Mouse (Mus musculus): ENCODE data around the gene Fat4. TPM values are rescaled to one million over a fixed set of nuclear protein-coding genes. Genes with fewer than 3 reads are reported as not detected.

Fat4 gene
- polyA plus RNA-seq, 1 experiment from 2014 or later: 14.3 TPM

DNA sequence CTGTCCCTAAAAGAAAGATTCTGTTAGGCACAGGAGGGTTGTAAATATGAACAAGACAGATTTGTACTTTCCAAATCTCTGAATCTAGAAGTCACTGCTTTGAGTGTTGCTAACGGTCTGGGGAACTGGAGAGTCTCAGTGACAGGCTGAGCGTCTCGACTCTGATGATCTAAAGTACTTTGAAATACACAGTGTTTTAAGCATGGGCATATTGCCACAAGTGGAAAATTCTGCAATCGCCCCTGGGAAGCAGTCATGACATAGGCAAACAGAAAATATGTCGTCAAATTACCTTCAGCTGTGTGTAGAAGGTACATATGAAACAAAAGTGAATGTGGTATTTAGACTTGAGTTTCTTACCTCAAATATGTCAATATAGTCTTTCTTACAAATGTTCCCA is 51.4 kb downstream of the Fat4 start:
- no peak for ATAC-seq (ENCODE audit: low FRiP score, low read depth)

DNA sequence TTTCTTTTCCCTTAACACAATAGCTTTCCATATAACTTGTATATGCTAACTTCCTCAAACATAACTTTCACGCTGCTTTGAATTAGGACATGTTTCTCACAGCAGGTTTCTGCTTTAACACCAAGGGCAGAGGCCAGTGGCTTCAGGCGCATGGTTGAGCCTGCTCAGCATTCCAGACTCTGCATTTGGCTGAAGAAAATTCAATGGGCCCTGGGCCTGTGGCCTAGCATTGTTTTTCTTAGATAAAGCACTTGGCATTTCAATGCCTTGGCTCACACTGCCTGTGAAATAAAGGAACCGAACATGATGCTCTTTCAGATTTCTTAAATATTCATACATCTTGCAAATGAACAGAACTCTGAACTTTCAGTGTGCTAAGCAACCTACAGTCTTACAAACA is 52.8 kb downstream of the Fat4 start:
- Histone ChIP-seq H3K4me2 (replicated peaks) (no peak overlapping the region), H3K36me3 (peaks cover 22% of the 10 kb centered on the region), H3K27me3 (no peaks in the 10 kb centered on the region), H3K4me1 (peaks cover 37% of the 10 kb centered on the region), H3K9ac (no peak overlapping the region), H3K4me3 (no peak overlapping the region), H3K9me3 (no peaks in the 10 kb centered on the region), H3K27ac (no peak overlapping the region)
- 59% methylated on average over 3 of the region's 3 CpGs for WGBS
- ATAC-seq (ENCODE audit: low FRiP score, low read depth): no peak

More for the DNA sequence above, 51.4 kb downstream of the Fat4 start:
- H3K4me1 ChIP-seq: peaks cover 46% of the 10 kb centered on the region
- H3K27ac ChIP-seq: no peak overlapping the region
- no peak overlapping the region for H3K9ac ChIP-seq
- peaks cover 18% of the 10 kb centered on the region for H3K36me3 ChIP-seq
- H3K27me3 ChIP-seq: no peaks in the 10 kb centered on the region
- no peak overlapping the region for H3K4me3 ChIP-seq
- H3K4me2 ChIP-seq (replicated peaks): no peak overlapping the region
- 42% methylated on average over 5 of the region's 5 CpGs for WGBS
- no peaks in the 10 kb centered on the region for H3K9me3 ChIP-seq

DNA sequence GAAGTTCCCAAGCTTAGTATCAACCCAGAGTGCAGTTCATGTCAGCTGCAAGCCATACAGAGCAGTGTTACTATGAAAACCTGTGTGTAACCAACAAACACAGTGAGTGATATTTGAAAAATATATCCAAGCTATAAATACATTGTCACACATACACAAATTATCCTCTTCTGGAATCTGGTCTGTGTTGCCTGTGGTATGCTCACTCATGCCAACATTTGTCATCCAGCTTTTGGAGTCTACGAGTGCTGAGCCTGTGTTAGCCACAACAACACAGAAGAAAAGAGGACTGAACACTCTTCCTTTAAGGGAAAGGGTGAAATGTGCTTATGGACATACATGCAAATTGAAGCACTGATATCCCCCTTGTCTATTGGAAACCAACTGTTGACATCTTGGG is 53.6 kb downstream of the Fat4 start:
- Histone ChIP-seq H3K27me3 (no peaks in the 10 kb centered on the region), H3K9me3 (no peaks in the 10 kb centered on the region), H3K4me1 (peaks cover 33% of the 10 kb centered on the region), H3K36me3 (peaks cover 25% of the 10 kb centered on the region), H3K9ac (no peak overlapping the region), H3K4me3 (no peak overlapping the region), H3K27ac (no peak overlapping the region), H3K4me2 (replicated peaks) (no peak overlapping the region)
- 62% methylated on average over 1 of the region's 1 CpGs for WGBS
- no peak for ATAC-seq (ENCODE audit: low FRiP score, low read depth)

GRCm38 (mm10) chr3:38945157-38945556 is 58.4 kb downstream of the Fat4 start:
- no peak overlapping the region for H3K9ac ChIP-seq
- H3K27ac ChIP-seq: no peak overlapping the region
- no peaks in the 10 kb centered on the region for H3K9me3 ChIP-seq
- no peaks in the 10 kb centered on the region for H3K27me3 ChIP-seq
- H3K4me2 ChIP-seq (replicated peaks): no peak overlapping the region
- WGBS: 60% methylated on average over 1 of the region's 1 CpGs
- no peak for ATAC-seq (ENCODE audit: low FRiP score, low read depth)
- H3K36me3 ChIP-seq: peaks cover 70% of the 10 kb centered on the region
- no peak overlapping the region for H3K4me3 ChIP-seq
- peaks cover 9% of the 10 kb centered on the region; the same call in 1 of the 2 replicates for H3K4me1 ChIP-seq

DNA sequence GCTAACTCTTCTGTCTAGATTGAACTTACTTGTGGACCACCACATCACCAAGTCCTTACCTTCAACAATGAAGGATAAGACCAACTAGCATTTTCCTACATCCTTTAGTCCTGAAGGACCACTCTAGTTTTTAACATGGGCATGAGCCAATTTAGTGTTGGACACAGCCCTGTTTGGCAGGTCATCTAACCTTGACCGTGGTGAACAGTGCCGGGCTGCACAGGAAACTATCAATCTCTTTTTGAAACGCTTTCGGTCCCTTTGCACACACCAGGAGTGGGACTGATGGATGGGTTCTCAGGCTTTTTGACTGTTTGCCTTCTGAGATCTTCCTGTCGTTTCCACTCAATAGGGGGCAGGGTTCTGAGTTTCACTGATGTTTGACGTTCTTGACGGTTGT is 61.0 kb downstream of the Fat4 start:
- H3K4me3 ChIP-seq: no peak overlapping the region
- H3K4me2 ChIP-seq (replicated peaks): no peak overlapping the region
- peaks cover 9% of the 10 kb centered on the region; the same call in 1 of the 2 replicates for H3K4me1 ChIP-seq
- H3K9ac ChIP-seq: no peak overlapping the region
- H3K27ac ChIP-seq: no peak overlapping the region
- H3K9me3 ChIP-seq: no peaks in the 10 kb centered on the region
- no peaks in the 10 kb centered on the region for H3K27me3 ChIP-seq
- no peak for ATAC-seq (ENCODE audit: low FRiP score, low read depth)
- 75% methylated on average over 7 of the region's 7 CpGs for WGBS
- peaks cover 75% of the 10 kb centered on the region for H3K36me3 ChIP-seq

DNA sequence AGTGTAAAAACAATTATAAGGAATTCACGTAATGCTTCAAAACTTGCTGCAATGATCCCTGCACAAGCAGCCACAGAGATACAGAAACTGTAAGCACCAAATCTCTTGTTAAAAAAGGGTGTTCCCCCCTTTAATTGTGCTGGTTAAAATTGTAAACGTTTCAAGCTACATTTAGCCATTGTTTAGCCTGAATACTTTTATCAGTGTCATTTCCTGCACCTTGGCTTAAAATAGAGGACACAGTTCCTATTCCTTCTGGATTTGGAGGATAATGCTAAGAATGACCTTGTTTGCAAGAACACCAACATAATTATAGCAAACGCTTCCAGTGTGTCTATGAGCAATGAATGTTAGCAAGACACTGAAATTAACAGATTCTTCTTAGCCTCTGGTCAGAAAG is 65.9 kb downstream of the Fat4 start:
- Histone ChIP-seq H3K27me3 (no peaks in the 10 kb centered on the region), H3K36me3 (peaks cover 72% of the 10 kb centered on the region), H3K4me1 (peaks cover 4% of the 10 kb centered on the region), H3K4me2 (replicated peaks) (no peak overlapping the region), H3K27ac (no peak overlapping the region), H3K9ac (no peak overlapping the region), H3K9me3 (no peaks in the 10 kb centered on the region), H3K4me3 (no peak overlapping the region)
- ATAC-seq (ENCODE audit: low FRiP score, low read depth): no peak
- 75% methylated on average over 3 of the region's 3 CpGs for whole genome bisulfite sequencing

DNA sequence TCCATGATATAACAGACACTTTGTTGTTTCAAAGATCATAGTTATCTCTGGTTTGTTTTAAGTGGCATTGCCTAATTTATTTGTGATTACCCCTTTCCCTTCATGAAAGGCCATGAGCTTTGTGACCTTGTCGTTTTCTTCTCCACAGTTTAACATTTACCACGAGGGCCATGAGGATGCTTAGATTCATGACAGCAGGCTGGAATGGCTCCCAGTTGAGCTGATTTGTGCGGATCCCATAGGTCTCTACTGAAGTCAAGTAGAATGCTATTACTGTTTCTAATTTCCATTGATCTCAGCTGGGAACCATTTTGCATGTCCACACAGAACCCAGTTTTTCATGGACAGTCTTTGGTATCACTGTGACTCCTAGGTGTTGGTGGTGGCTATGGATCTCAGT is 67.5 kb downstream of the Fat4 start:
- peaks cover 4% of the 10 kb centered on the region for H3K4me1 ChIP-seq
- no peaks in the 10 kb centered on the region for H3K27me3 ChIP-seq
- no peaks in the 10 kb centered on the region for H3K9me3 ChIP-seq
- peaks cover 71% of the 10 kb centered on the region for H3K36me3 ChIP-seq
- no peak overlapping the region for H3K4me2 ChIP-seq (replicated peaks)
- H3K27ac ChIP-seq: no peak overlapping the region
- WGBS: 69% methylated on average over 3 of the region's 3 CpGs
- H3K9ac ChIP-seq: no peak overlapping the region
- no peak for ATAC-seq (ENCODE audit: low FRiP score, low read depth)
- no peak overlapping the region for H3K4me3 ChIP-seq

GRCm38 (mm10) chr3:38956012-38956648 is 69.4 kb downstream of the Fat4 start:
- H3K36me3 ChIP-seq: peaks cover 69% of the 10 kb centered on the region
- no peak overlapping the region for H3K9ac ChIP-seq
- no peak overlapping the region for H3K4me2 ChIP-seq (replicated peaks)
- H3K9me3 ChIP-seq: no peaks in the 10 kb centered on the region
- 36% methylated on average over 9 of the region's 9 CpGs for WGBS
- H3K4me1 ChIP-seq: peaks cover 4% of the 10 kb centered on the region
- no peaks in the 10 kb centered on the region for H3K27me3 ChIP-seq
- no peak overlapping the region for H3K4me3 ChIP-seq
- ATAC-seq (ENCODE audit: low FRiP score, low read depth): no peak
- no peak overlapping the region for H3K27ac ChIP-seq

DNA sequence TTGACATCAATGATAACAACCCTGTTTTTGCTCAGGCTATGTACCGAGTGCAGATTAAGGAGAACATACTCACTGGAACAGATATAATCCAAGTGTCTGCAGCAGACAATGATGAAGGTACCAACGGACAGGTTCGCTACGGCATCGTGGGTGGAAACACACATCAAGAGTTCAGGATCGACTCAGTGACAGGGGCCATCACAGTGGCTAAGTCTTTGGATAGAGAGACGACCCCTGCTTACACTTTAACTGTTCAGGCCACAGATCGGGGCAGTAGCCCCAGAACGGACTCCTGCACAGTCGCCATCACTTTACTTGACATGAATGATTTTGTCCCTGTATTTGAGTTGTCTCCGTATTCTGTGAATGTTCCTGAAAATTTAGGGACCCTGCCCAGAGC is 70.4 kb downstream of the Fat4 start:
- H3K4me2 ChIP-seq (replicated peaks): no peak overlapping the region
- H3K4me1 ChIP-seq: peaks cover 4% of the 10 kb centered on the region
- H3K36me3 ChIP-seq: peaks cover 76% of the 10 kb centered on the region
- no peak overlapping the region for H3K4me3 ChIP-seq
- H3K27ac ChIP-seq: no peak overlapping the region
- WGBS: 94% methylated on average over 11 of the region's 11 CpGs
- H3K9ac ChIP-seq: no peak overlapping the region
- H3K27me3 ChIP-seq: no peaks in the 10 kb centered on the region
- no peaks in the 10 kb centered on the region for H3K9me3 ChIP-seq
- no peak for ATAC-seq (ENCODE audit: low FRiP score, low read depth)

- H3K4me3 ChIP-seq: no peak overlapping the region
- no peak overlapping the region for H3K27ac ChIP-seq
- ATAC-seq (ENCODE audit: low FRiP score, low read depth): no peak
- H3K27me3 ChIP-seq: no peaks in the 10 kb centered on the region
- no peak overlapping the region for H3K9ac ChIP-seq
- no peaks in the 10 kb centered on the region for H3K4me1 ChIP-seq
- H3K9me3 ChIP-seq: no peaks in the 10 kb centered on the region
- 84% methylated on average over 6 of the region's 6 CpGs for WGBS
- H3K36me3 ChIP-seq: peaks cover 73% of the 10 kb centered on the region
- H3K4me2 ChIP-seq (replicated peaks): no peak overlapping the region
These were observed 75.6 kb downstream of the Fat4 start for GRCm38 (mm10) chr3:38962328-38962727.

- H3K27me3 ChIP-seq: no peaks in the 10 kb centered on the region
- H3K4me1 ChIP-seq: no peaks in the 10 kb centered on the region
- H3K4me3 ChIP-seq: no peak overlapping the region
- no peak overlapping the region for H3K4me2 ChIP-seq (replicated peaks)
- no peak overlapping the region for H3K9ac ChIP-seq
- H3K36me3 ChIP-seq: peaks cover 62% of the 10 kb centered on the region
- H3K27ac ChIP-seq: no peak overlapping the region
- H3K9me3 ChIP-seq: no peaks in the 10 kb centered on the region
- no peak for ATAC-seq (ENCODE audit: low FRiP score, low read depth)
These were observed 80.7 kb downstream of the Fat4 start for GRCm38 (mm10) chr3:38967480-38967879.

- Histone ChIP-seq H3K27me3 (no peaks in the 10 kb centered on the region), H3K9ac (no peak overlapping the region), H3K36me3 (peaks cover 74% of the 10 kb centered on the region), H3K4me3 (no peak overlapping the region), H3K9me3 (no peaks in the 10 kb centered on the region), H3K4me2 (replicated peaks) (no peak overlapping the region), H3K27ac (no peak overlapping the region), H3K4me1 (no peaks in the 10 kb centered on the region)
- no peak for ATAC-seq (ENCODE audit: low FRiP score, low read depth)
These were observed 99.6 kb downstream of the Fat4 start for GRCm38 (mm10) chr3:38986379-38986778.

GRCm38 (mm10) chr3:38989181-38989580 is 102.4 kb downstream of the Fat4 start:
- 74% methylated on average over 3 of the region's 3 CpGs for WGBS
- no peaks in the 10 kb centered on the region for H3K4me1 ChIP-seq
- no peak overlapping the region for H3K4me3 ChIP-seq
- H3K4me2 ChIP-seq (replicated peaks): no peak overlapping the region
- no peak overlapping the region for H3K27ac ChIP-seq
- no peak for ATAC-seq (ENCODE audit: low FRiP score, low read depth)
- H3K9ac ChIP-seq: no peak overlapping the region
- H3K27me3 ChIP-seq: no peaks in the 10 kb centered on the region
- no peaks in the 10 kb centered on the region for H3K9me3 ChIP-seq
- H3K36me3 ChIP-seq: peaks cover 57% of the 10 kb centered on the region
